Mouse (Mus musculus): ENCODE measurements around the gene Swap70.

DNA sequence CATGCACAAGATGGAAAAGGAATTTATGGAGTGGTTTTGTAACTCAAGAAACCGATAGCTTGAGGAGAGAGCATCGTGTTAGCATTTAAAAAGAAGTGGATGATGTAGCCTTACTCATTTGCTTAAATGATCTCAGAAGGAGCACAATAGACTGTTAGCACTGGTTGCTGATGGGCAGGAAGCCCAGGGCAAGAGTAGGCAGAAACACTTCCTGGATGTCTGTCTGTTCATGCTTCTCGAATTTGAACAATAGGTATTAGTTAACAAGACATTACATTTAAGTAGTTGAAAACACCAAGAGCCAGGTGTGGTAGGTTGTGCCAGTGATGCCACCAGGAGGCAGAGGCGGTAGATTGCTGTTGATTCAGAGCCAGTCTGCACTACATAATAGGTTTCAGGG is 47.0 kb downstream of the Swap70 start:
- TF ChIP-seq CTCF (IDR thresholded peaks at IDR 0.05 in 2 of 3, conservative IDR thresholded peaks at IDR 0.05 in 1 of 3; ENCODE audit: control insufficient read depth in 1 of 3, insufficient read depth in 1 of 3, low read depth in 2 of 3, low read length in 3 of 3, poor library complexity in 1 of 3, severe bottlenecking in 1 of 3) (no peak), POLR2A (IDR thresholded peaks at IDR 0.05; ENCODE audit: control insufficient read depth in 1 of 2, insufficient read depth in 1 of 2, low read depth in 1 of 2, low read length in 2 of 2, poor library complexity in 1 of 2) (no peak), ZC3H11A (IDR thresholded peaks at IDR 0.05; ENCODE audit: low read depth, low read length) (no peak), TAL1 (IDR thresholded peaks at IDR 0.05; ENCODE audit: low read length) (no peak), POLR2AphosphoS5 (IDR thresholded peaks at IDR 0.05; ENCODE audit: borderline replicate concordance, low read depth, low read length) (no peak)
